Mouse (Mus musculus) testis, adult 2 months (tissue): ENCODE data around the gene Thsd7a. TPM values are rescaled to one million over a fixed set of nuclear protein-coding genes. Genes with fewer than 3 reads are reported as not detected.

ENCODE experiments used
- H3K27ac ChIP-seq: fragments of 200-500 bp; 2 replicates; pipeline ENCODE4 v1.5.1; 2012; ENCODE audit warnings: low read depth, low read length; ENCODE audit not compliant: control insufficient read depth, insufficient read depth
- H3K27me3 ChIP-seq: fragments of 200-500 bp; 2 replicates; pipeline ENCODE4 v1.6.1; 2012; ENCODE audit warnings: mild to moderate bottlenecking, low read length, moderate library complexity; ENCODE audit not compliant: control insufficient read depth, insufficient read depth
- H3K36me3 ChIP-seq: fragments of 200-500 bp; 2 replicates; pipeline ENCODE4 v1.6.1; 2012; ENCODE audit warnings: mild to moderate bottlenecking, low read length; ENCODE audit not compliant: control insufficient read depth, insufficient read depth
- H3K4me1 ChIP-seq: fragments of 200-500 bp; 2 replicates; pipeline ENCODE4 v1.6.1; 2012; ENCODE audit warnings: low read length; ENCODE audit not compliant: control insufficient read depth, insufficient read depth
- H3K4me3 ChIP-seq: fragments of 200-500 bp; 2 replicates; pipeline ENCODE4 v1.5.1; 2012; ENCODE audit warnings: low read depth, mild to moderate bottlenecking, low read length, moderate library complexity, mixed read lengths; ENCODE audit not compliant: control insufficient read depth
- CTCF ChIP-seq: fragments of 200-500 bp; IDR thresholded peaks from 2 replicates; pipeline ENCODE4 v1.5.1; 2012; ENCODE audit warnings: low read depth, mild to moderate bottlenecking, inconsistent platforms, low read length, moderate library complexity; ENCODE audit not compliant: control insufficient read depth, insufficient read depth, insufficient replicate concordance
- POLR2A ChIP-seq: fragments of 200-500 bp; IDR thresholded peaks from 2 replicates; pipeline ENCODE4 v1.6.1; 2012; ENCODE audit warnings: low read depth, mild to moderate bottlenecking, inconsistent platforms, low read length, moderate library complexity; ENCODE audit not compliant: control insufficient read depth
- polyA plus RNA-seq: library from polyadenylated mRNA; depleted of rRNA; stranded (reverse); fragments of >200 nt; gene quantifications from 2 replicates; pipeline ENCODE4 v1.2.3, GENCODE M21; 2012

Gene Thsd7a
- polyA plus RNA-seq, 1 experiment = 3.0 TPM

DNA sequence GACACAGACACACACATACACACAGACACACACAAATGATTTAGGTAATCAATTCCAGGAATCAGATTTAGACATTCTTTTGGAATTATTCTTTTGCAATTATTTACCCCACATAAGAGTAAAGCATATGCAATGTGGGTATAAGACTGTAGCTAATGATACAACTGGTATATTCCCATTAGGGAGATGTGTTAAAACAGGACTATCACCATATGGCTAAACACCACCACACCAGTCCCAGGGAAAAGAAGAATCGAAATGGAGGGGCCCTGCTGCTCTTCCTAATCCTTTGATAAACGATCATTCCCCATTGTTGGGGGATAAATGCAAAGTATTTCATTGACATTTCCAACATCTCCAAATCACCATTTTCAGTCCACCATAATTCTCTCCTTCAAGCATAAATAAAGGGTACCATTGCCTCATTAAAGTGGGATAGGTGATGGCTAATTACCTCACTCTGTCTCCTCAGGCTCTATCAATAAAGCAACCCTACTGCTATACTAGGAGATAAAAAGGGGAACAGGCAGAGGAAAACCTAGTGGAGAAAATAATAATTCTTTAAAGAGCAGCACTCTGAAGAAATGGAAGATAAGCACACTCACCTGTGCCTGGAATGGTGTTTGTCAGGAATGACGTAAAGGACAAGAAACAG lies 400.0 kb downstream of the Thsd7a start:
- H3K4me1 ChIP-seq = no peaks in the 10 kb centered on the region
- H3K27ac ChIP-seq = no peak overlapping the region
- H3K4me3 ChIP-seq = no peak overlapping the region
- H3K36me3 ChIP-seq = no peaks in the 10 kb centered on the region
- TF ChIP-seq CTCF (no peak), POLR2A (no peak)
- H3K27me3 ChIP-seq = no peaks in the 10 kb centered on the region

- Histone ChIP-seq H3K4me1 (no peaks in the 10 kb centered on the region), H3K27ac (no peak overlapping the region), H3K36me3 (no peaks in the 10 kb centered on the region), H3K4me3 (no peak overlapping the region), H3K27me3 (no peaks in the 10 kb centered on the region)
- no peak for TF ChIP-seq CTCF
- no peak for TF ChIP-seq POLR2A
Observed at GRCm38 (mm10) chr6:12348667-12349066, 400.5 kb downstream of the Thsd7a start.

- TF ChIP-seq POLR2A (no peak), CTCF (no peak)
- no peaks in the 10 kb centered on the region for H3K27me3 ChIP-seq
- no peak overlapping the region for H3K4me3 ChIP-seq
- no peaks in the 10 kb centered on the region for H3K36me3 ChIP-seq
- no peak overlapping the region for H3K27ac ChIP-seq
- no peaks in the 10 kb centered on the region for H3K4me1 ChIP-seq
Observed at GRCm38 (mm10) chr6:12336590-12337584, 412.3 kb downstream of the Thsd7a start.

- Histone ChIP-seq H3K27me3 (no peaks in the 10 kb centered on the region), H3K36me3 (no peaks in the 10 kb centered on the region), H3K4me1 (no peaks in the 10 kb centered on the region), H3K27ac (no peak overlapping the region), H3K4me3 (no peak overlapping the region)
- no peak for TF ChIP-seq CTCF
- TF ChIP-seq POLR2A = no peak
Observed at GRCm38 (mm10) chr6:12315070-12315909, 433.9 kb downstream of the Thsd7a start.

GRCm38 (mm10) chr6:12307502-12307901 lies 441.7 kb downstream of the Thsd7a start:
- Histone ChIP-seq H3K27ac (no peak overlapping the region), H3K27me3 (no peaks in the 10 kb centered on the region), H3K4me3 (no peak overlapping the region), H3K4me1 (no peaks in the 10 kb centered on the region), H3K36me3 (no peaks in the 10 kb centered on the region)
- no peak for TF ChIP-seq POLR2A
- TF ChIP-seq CTCF = no peak

DNA sequence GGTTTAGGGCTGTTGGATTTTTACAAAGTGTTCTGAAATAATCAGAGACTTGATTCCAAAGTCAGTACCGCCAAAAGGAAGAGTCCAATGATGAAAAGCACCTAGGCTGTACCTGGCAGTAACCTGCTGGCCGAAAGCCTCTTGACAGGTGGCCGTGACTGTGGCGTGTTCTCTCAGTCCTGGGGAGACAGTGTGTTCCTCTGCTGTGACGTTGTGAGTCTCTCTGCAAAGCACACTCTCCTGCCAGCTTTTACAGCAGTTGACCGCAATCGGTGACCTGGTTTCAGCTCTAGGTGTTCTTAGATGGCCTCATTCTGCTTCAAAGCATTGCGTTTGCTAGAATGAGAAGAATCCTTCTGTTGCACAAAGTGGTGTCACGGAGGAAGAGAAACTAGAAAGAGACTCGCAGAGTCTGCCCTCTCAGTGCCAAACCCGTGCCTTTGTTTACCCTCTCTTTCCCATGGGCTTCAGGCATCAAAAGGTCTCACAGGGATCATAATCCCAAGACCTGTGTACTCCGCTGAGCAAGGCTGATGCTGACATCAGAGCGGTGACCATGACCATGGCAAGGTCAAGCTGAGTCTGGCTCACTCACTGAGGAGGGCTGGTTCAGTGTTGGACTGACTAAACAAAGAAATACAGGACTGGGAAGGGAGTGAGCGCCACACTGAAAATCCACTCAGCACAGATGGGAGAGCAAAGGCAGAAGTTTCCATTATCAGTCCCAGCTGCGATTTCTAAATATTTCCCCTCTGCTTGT lies 486.4 kb downstream of the Thsd7a start:
- TF ChIP-seq CTCF (no peak), POLR2A (no peak)
- Histone ChIP-seq H3K36me3 (no peaks in the 10 kb centered on the region), H3K27ac (no peak overlapping the region), H3K4me1 (peaks cover 4% of the 10 kb centered on the region), H3K4me3 (no peak overlapping the region), H3K27me3 (no peaks in the 10 kb centered on the region)
